Mouse (Mus musculus): ENCODE measurements around the gene Ctsw.
A peak's percentile ranks its signal among the peaks of the same experiment; 100 is the strongest.

Ctsw gene

GRCm38 (mm10) chr19:5461411-5461810 lies 6.9 kb downstream of the Ctsw start:
- no peak for DNase-seq

DNA sequence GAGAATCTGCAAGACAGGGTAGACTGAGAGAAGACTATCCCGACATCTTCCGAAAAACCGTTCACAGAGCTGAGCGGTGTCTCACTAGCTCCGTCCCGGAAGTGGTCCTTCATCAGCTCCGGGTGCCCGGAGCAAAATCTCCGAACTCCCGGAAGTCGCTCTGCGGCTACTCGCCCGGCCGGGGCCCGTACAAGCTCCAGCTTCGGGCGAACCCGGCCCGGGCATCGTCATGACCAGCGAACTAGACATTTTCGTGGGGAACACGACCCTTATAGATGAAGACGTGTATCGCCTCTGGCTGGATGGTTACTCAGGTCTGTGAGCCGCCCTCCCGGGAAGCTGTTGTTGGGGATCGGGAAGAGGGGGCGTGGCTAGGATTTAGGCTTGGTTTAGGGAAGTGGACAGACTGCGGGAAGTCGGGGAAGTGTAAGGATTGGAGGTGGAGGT lies 7.8 kb downstream of the Ctsw start, which contains the start of gene Fibp:
Fibp (plus strand) TSS at position 151 of the 447 bp plus-strand sequence.
- DNase-seq = peak; percentile 91 to 94

DNA sequence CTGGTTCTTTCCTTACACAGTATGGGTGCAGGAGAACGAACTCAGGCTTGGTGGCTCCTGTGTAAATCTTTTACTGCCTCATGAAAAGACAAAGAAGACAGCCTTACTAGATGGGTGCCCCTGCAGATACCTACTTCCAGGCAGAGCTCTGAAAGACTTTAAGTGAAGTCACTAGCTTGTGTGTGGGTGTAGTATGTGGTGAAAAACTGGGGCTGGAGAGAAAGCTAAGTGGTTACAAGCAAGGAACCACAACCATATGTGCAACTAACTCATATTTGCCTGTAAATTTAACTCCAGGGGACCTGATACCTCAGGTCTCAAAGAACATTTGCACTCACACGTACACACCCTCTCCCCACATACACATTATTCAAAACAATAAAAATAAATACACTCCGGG lies 8.4 kb downstream of the Ctsw start:
- DNase-seq = no peak

GRCm38 (mm10) chr19:5459019-5459418 lies 9.3 kb downstream of the Ctsw start:
- DNase-seq = no peak

DNA sequence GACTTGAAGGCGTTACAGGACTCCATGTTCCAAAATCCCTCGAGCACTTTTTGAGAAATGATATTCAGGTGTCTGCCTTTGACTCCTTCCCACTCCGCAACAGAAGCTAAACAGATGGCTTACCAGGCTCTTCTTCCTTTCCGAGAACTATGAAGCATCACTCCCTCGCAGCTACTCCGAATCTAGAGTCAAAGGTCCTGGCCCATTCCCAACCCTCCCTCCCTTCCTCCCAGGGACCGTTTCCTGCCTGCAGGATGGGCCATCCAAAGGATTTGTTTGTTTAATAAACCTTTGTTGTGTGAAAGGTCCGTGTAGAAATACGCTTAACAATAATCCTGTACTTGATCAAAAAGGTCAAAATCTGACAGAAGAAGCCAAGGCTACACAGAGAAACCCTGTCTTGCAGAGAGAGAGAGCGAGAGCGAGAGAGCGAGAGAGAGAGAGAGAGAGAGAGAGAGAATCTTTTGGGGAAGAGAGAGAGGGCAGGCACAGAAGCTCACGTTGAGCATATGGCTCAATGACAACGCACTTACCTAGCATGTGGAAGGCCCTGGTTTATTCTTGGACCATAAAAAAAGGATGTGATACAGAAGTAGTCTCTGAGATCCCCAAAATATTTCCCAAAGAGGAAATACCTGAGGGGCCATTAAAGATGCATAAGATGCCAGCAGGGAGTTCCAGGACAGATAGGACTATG lies 10.4 kb downstream of the Ctsw start, which contains the start of gene Ccdc85b:
Ccdc85b (minus strand) TSS at position 149 of the 697 bp plus-strand sequence.
- DNase-seq = peak in 1 of 2 experiments; percentile 75

DNA sequence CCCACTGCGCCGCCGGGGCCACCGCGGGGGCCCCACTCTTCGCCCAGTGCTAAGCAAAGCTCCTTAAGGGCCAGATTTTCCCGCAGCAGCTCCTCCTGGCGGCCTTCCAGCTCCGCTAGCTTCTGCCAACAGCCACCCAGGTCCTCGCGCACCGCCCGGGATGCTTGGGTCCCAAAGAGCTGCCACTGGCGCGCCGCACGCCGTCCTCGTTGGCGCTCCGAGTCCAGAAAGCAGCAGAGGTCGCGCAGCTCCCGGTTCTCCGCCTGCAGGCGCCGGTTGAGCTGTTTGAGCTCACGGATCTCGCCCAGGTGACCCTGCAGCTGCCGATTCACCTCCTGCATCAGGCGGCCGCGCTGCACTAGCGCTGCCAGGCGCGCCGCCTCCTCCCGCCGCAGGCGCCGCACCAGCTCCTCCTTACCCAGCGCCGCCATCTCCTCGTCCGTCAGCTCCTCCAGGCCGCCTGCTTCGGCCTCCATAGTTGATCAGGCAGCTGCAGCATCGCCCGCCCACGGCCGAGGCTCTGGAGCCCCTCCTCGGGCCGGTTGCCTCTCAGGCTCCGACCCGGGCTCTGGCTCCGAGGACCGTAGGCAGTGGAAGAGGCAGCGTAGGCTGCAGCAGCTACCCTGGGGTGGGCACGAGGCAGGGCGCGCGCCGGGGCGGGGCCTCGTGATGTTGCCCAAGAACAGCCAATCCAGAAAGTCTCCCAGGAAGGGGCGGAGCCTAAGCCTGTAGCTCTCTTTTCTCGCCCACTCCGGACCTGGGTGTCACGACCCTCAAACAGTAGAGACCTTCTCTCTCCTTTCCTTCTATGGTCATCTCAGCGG lies 11.2 kb downstream of the Ctsw start:
- DNase-seq = peak; percentile 98 to 99

DNA sequence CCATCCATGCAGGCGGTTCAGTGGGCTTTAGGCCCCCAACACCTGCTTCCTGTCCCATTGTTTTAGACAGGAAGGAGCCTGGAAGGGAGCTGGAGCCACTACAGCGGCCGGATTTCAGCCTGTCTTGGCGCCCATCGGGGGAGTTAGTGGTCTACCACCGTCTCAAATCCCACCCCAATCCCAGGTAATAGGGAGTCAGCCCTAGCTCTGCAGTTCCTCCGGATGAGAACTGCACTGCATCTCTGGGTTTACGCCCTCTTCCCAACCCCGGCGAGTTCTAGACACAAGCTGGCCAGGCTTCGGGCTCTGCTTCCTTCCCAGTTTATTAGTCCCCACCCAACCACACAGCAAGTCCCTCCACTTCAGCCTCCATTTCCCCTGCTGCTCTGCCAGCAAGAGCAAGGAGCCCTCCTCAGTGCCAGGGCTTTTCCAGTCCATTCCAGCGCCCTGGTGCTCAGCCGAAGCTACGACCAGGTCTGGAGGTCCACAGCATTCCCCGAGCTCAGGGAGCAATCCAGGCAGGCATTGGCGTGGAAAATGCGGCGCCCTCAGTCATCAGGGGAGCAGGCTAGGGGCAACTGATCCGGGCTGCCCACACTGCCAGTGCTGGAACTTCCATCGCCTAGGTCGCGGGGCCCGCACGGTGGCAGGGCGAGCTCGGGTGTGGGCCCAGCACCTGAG lies 11.9 kb downstream of the Ctsw start:
- DNase-seq = no peak

GRCm38 (mm10) chr19:5455568-5455967 lies 12.7 kb downstream of the Ctsw start:
- DNase-seq = no peak

DNA sequence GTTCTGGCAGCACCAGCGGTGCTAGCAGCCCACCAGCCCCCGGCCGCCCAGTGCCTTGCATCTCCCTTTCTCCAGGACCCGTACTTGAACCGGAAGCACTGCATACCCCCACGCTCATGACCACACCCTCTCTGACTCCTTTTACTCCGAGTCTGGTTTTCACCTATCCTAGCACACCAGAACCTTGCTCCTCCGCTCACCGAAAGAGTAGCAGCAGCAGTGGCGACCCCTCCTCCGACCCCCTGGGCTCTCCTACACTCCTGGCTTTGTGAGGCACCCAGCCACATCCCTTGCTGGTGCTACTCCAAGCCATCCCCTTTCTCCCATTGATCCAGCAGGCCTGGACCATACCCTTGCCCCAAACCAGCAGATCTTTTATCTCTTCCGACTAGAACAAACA lies 13.3 kb downstream of the Ctsw start:
- no peak for DNase-seq

GRCm38 (mm10) chr19:5451766-5452165 lies 16.5 kb downstream of the Ctsw start:
- no peak for DNase-seq

DNA sequence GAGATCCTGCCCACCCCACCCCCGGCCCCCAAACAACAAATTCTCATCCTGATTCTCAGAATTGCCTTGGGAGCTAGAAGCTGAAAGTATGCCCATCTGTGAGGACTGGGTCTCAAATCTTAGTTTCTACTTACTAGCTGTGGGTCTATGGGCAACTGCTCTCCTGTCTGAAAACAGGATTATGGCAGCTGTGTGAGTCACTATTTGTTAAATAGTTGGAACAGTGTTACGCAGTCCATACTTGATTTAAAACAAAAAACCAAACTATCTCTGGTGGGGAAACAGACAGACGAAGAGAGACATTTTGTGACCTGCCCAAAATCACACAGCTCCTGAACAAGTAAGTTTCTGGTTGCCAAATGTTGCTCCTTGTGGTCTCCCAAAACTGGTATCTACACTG lies 18.6 kb downstream of the Ctsw start:
- no peak for DNase-seq

DNA sequence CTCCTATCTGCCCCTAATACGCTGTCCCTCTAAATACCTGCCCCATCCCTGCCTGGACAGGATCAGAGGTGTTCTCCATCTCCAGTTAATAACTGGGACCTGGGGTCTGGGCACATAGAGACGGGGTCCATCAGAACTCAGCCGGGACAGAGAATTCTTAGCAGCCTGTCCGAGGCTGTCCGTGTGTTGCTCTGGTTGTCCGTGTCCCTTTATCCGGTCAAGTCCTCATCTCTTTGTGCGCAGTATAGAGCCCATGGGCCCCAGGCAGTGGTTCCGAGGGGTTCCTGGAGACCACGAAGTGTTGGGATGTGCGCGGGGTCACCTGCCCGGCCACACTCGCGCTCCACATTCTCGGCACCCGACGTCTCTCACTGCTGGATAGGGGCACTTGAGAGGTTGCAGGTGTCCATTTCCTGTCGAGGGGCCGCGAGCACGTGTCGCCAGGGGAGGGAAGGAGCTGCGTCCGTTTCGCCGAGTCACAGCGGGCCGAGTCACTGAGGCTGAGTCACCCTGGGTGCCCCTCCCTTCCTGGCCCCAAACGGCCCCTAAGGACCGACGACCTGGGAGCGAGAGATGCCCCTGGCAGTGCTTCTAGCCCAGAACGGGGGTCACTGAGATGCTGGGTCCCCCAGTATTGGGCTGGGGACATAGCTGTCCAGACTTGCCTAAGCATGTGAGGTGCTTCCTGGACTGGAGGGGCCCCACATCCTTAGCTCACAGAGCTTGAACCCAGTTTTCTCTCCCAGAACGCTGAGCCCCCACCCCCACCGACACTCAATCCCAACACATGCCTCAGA lies 19.8 kb downstream of the Ctsw start:
- no peak for DNase-seq

DNA sequence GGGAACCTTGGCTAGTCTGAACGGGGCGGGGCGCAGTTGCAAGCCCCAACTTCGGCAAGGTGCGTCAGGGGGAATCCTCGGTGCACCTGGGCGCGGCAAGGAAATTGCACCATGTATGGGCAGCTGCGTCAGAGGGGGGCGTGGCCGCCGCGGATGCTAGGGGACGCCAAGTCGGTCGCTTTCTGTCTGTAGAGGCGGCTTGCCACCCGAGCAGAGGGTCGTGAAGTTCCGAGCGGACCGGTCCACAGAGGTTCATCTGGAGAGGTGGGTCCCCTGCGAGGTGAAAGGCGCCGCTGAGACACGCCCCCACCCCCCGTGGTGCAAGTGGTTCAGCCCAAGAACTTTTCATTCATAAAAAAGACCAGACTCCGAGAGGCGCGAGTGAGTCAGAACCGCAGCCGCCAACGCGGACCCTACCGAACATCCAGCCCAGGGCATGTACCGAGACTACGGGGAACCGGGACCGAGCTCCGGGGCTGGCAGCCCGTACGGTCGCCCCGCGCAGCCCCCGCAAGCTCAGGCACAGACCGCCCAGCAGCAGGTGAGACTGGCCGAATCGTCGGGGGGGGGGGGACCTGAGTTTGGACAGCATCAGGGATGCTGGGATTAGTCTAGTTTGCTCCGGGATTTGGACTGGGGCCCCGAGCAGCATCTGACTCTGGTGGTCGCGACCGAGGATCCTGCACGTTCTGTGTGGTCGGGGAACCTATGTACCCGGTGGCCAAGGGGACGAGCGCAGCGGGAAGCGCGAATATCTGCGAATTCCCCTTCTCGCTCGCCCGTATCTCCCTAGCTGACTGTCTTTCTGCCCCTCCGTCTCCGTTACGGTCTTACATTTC lies 20.6 kb downstream of the Ctsw start, which contains the start of gene Fosl1:
Fosl1 (plus strand) TSS at position 33 of the 839 bp plus-strand sequence.
- DNase-seq = peak; percentile 74 to 81

GRCm38 (mm10) chr19:5445747-5446146 lies 22.6 kb downstream of the Ctsw start:
- DNase-seq = no peak

DNA sequence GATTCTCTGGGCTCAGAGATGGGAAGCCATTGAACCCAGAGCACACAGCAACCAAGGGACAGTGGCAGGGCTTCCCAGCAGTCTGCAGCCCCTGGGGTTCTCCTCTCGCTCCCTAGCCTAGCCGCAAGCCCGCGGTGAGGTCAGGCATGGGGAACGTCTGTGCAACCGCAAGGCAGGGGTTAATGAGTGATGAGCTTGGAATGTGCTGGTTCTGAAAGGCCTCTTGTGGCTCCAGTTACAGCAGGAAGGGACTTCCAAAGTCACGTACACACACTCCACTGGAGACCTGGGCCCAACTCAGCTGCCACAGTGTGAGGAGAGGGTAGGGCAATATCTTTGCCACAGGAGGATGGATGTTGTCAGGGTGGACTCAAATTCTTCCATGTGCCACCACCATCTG lies 23.4 kb downstream of the Ctsw start:
- no peak for DNase-seq

- DNase-seq = no peak
Measured at GRCm38 (mm10) chr19:5444371-5444908, 23.9 kb downstream of the Ctsw start.

GRCm38 (mm10) chr19:5433951-5434350 lies 34.4 kb downstream of the Ctsw start:
- DNase-seq = no peak

- peak in 1 of 2 experiments; percentile 55 for DNase-seq
Measured at GRCm38 (mm10) chr19:5432992-5433852, 35.1 kb downstream of the Ctsw start.

DNA sequence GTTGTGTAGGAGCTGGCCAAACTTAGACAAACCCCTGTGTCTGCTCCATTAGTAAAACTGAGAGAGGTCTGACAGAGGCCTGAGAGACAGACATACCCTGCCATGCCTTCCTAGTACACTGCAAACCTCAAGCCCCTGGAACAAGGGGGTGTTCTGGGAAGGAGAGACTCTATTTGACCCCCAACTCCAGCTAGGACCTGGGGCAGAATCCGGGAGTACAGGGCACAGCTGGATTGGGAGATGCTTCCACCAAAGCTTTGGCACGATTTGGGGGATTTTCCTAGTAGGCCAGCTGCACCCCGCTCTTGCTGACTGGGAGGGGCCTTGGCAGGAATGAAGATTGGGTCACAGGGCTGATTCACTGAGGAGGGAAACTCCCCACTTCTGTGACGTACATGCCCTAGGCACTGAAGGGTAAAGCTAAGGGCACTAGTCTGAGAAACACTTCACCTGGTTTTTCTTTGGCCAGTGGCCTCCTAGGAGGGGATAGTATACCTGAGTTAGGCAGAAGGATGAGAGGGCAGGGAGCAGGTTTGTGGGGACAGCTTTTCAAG lies 36.3 kb downstream of the Ctsw start:
- no peak for DNase-seq

DNA sequence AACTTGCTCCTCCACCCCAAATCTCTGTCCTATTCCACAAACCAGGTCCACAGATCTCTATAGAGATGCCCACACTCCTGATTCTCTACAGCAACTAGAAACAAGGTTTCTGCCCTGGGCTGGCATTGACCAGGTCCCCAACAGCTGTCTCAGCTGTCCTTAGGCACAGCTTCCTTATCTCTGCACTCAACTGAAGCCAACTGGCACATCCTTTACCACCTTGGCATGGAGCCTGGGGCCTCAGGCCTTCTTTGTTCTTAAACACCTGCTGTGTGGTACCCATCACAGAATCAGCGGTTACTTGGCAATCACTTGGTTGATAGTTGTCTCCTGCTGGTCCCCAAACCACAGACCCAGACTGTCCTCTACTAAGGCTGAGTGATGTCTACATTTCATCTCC lies 37.9 kb downstream of the Ctsw start:
- peak in 1 of 2 experiments; percentile 49 for DNase-seq
